Mouse (Mus musculus): ENCODE results near the gene Ptcd3. TPM values are rescaled to one million over a fixed set of nuclear protein-coding genes. Genes with fewer than 3 reads are reported as not detected.
"Not testable (repeated sequence)": the region's sequence is repeated elsewhere in the genome, so short reads cannot be mapped to it uniquely, and the experiment has no call there.

The Ptcd3 gene
- polyA plus RNA-seq (2012; rRNA removed), result 12.4 and 14.4 TPM in 2 replicates

DNA sequence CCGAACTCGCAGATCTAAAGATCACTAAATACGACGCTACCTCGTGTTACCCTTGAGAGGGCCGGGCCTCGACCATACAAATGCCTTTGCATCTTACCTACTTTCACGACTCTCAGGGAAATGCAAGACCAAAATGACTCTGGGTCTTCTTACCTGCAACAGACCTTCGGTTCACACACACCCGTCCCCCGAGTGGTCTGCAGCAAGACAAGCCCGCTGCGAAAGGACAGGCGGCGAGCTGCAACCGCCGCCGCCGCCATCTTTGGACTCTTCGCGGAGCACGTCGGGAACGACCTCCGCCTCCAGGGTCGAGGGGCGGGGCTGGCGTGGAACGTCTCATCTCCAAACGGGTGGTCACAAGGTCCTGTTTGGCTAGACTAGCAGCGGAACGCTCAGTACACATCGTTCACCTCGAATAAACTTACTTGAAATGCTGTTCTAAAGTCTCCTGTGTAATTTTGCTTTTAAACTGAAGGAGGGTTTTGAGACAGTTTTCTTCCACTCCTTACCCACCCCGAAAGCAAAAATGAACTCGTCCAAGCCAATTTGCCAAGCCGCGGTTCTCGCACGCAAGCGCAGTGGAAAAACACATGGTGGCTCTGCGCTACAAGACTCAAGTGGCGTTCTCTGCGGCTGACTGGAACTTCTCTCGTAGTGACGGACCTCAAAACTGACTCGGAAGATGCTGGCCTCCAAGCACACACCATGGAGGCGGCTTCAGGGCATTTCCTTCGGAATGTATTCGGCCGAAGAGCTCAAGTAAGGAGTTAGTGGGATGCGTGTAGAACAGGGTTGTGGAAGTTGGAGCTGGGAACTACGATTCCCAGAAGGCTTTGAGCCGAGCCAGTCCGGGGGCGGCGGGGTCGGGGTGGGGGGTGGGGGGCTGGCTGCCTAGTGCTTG, at the start of gene Ptcd3, which contains the start of gene Polr1a:
Gene Ptcd3, minus strand, starts transcription at position 270 of the 901 bp plus-strand sequence.
Gene Polr1a, plus strand, starts transcription at position 573 of the 901 bp plus-strand sequence.
- peak; percentile 69 for DNase-seq (ENCODE audit: low read depth)

DNA sequence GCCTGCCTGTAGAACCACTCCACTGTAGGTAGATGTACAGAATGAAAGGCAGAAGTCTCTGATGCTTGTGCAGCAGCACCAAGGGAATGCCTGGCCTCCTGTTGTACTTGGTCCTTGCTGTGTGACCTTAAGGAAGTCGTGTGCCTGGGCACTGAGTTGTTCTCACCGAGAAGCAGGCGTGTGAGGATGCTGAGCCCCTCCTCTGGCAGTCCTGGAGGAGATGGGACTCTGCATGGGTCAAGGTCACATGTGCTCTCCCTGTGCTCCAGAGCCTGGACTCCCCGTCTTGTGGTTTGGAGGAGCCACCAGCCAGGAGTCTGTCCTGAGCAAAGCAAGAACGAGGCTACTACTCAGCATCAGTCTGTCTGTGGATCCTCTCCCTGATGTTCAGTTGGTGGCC, 42.6 kb upstream of the Ptcd3 start:
- DNase-seq (ENCODE audit: low read depth), result no peak

- no peak for DNase-seq (ENCODE audit: low read depth)
These were observed 42.0 kb upstream of the Ptcd3 start for GRCm38 (mm10) chr6:71950592-71950991.

DNA sequence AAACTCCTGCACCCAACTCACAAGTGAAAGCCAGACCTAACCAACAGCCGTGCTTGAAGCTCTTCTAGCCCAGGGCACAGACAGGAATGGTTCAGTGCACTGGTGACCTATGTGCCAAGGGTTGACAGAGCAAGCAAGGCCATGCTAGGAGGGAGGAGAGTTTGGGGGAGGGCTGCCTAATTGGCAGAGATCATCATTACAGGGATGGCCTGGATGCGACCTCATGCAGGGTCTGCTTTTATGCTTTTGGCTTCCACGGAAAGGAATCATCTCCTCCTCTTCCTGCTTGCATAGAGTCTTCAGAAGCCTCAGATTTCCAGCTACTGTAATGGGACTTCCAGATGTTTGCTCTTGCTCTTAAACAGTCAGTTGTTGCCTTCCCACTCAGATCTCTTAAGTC, 41.2 kb upstream of the Ptcd3 start:
- DNase-seq (ENCODE audit: low read depth), result no peak

- no peak for DNase-seq (ENCODE audit: low read depth)
These were observed 37.6 kb upstream of the Ptcd3 start for GRCm38 (mm10) chr6:71946121-71946520.

GRCm38 (mm10) chr6:71945101-71945500, 36.6 kb upstream of the Ptcd3 start:
- no peak for DNase-seq (ENCODE audit: low read depth)

- no peak for DNase-seq (ENCODE audit: low read depth)
These were observed 32.4 kb upstream of the Ptcd3 start for GRCm38 (mm10) chr6:71940912-71941311.

GRCm38 (mm10) chr6:71935737-71936136, 27.2 kb upstream of the Ptcd3 start:
- no peak for DNase-seq (ENCODE audit: low read depth)

GRCm38 (mm10) chr6:71934081-71934556, 25.6 kb upstream of the Ptcd3 start:
- no peak for DNase-seq (ENCODE audit: low read depth)

DNA sequence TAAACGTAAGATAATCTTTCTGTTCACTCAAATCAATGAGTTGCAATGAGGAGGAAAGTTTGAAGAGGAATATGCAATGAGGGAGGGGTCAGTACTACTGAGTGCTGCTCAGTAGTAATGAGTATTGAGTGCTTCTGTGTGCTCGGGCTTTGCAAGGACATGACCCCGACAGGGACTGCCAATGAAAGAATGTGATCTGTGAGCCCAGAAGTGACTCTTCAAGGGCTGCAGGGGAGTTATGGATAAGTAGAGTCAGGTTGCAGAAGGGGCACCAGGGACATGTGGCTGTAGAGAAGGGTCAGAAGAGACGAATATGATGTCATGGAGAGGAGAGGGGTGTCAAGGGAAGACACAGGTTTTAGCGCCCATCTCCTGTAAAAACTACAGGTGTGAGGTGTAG, 23.8 kb upstream of the Ptcd3 start:
- no peak for DNase-seq (ENCODE audit: low read depth)

DNA sequence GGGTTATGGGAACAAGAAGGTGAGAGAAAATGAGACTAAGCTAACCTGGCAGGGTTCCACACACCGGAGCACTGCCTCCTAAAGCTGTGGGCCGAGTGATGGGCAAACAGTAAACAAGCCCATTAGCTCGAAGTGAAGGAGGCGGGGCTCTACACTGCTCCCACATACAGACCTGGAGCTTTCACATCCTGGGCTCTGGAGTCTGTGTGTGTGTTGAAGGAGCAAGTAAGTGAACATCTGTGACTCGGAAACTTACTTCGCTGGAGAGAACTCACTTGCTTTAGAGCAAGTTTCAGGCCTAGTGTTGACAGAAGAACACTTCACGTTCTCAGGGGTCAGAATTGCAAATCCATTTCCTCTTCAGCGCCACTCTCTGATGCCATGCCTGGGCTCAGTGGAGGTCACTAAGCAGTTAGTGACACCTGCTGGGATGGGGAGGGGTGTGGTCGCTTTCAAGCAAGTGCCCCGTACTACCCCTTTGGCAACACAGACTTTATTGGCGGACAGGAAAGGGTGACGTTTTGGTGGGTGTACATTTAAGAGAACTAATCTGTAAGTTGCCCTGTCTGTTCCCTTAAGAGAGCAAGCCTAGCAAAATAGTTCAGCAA, 22.4 kb upstream of the Ptcd3 start:
- no peak for DNase-seq (ENCODE audit: low read depth)

DNA sequence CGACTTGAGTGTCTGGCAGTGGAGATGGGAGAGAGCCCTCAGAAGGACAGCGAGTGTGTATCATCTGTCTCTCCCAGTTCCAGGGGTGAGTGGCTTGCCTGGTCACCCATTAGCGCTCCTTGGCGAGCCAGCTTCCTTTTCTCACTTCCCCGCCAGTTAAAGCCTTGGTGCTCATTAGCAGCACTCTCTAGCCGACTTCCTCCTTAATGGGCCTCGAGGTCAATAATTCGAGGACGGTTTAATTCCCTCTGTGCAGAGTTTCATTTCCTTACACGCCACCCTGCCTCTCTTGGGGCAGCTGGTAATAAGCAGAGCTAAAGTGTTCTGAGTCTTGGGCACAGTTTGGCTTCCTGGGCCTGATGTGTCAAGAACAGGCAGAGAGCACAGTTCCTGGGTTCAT, 21.5 kb upstream of the Ptcd3 start:
- no peak for DNase-seq (ENCODE audit: low read depth)

- DNase-seq (ENCODE audit: low read depth), result no peak
These were observed 19.4 kb upstream of the Ptcd3 start for GRCm38 (mm10) chr6:71927911-71928310.

DNA sequence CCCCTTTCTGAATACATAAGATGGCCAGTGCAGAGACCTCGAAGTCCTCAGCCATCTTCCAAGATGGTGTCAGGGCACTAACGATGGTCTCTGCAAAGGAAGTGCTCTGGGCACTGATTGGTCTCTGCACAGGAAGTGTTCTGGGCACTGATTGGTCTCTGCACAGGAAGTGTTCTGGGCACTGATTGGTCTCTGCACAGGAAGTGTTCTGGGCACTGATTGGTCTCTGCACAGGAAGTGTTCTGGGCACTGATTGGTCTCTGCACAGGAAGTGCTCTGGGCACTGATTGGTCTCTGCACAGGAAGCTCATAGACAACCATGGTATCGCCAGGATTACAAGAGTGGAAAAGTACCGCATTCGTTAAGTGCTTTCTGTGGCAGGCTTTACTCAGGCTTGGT, 16.7 kb upstream of the Ptcd3 start:
- not testable (repeated sequence) for DNase-seq (ENCODE audit: low read depth)

- no peak for DNase-seq (ENCODE audit: low read depth)
These were observed 12.2 kb upstream of the Ptcd3 start for GRCm38 (mm10) chr6:71920752-71921151.

- no peak for DNase-seq (ENCODE audit: low read depth)
These were observed 3.3 kb upstream of the Ptcd3 start for GRCm38 (mm10) chr6:71911686-71912450.

DNA sequence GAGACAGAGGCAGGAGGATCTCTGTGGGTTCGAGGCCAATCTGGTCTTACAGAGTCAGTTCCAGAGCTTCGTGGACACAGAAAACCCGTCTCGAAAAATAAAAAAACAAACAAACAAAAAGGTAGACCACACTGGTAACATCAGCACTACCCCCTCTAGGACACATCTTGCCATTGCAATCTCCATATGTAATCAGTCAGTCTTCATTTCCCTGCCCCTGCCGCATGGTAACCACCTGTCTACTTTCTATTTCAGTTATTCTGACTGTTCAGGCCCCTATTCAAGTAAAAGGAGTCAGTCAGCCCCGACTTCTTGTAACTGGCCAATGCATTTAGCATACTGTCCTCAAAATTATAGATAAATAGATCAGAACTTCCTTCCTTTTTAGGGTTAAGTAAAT, 1.3 kb upstream of the Ptcd3 start:
- no peak for DNase-seq (ENCODE audit: low read depth)

DNA sequence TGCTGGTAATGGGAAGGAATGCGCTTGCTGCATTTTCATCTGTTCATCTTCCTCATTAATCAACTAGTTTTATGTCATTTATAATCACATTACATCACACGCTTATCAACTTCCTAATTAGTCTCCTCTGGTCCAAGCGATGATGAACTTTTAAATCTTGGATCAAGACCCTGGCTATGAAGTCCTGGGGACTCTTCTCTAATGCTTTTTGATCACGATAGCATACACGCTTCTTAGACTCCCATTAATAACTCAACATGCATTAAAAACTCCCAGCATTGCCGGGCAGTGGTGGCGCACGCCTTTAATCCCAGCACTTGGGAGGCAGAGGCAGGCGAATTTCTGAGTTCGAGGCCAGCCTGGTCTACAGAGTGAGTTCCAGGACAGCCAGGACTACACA, 834 bp upstream of the Ptcd3 start:
- no peak for DNase-seq (ENCODE audit: low read depth)

GRCm38 (mm10) chr6:71907702-71908235, 781 bp downstream of the Ptcd3 start:
- no peak for DNase-seq (ENCODE audit: low read depth)

GRCm38 (mm10) chr6:71893263-71893662, 15.3 kb downstream of the Ptcd3 start:
- no peak for DNase-seq (ENCODE audit: low read depth)

DNA sequence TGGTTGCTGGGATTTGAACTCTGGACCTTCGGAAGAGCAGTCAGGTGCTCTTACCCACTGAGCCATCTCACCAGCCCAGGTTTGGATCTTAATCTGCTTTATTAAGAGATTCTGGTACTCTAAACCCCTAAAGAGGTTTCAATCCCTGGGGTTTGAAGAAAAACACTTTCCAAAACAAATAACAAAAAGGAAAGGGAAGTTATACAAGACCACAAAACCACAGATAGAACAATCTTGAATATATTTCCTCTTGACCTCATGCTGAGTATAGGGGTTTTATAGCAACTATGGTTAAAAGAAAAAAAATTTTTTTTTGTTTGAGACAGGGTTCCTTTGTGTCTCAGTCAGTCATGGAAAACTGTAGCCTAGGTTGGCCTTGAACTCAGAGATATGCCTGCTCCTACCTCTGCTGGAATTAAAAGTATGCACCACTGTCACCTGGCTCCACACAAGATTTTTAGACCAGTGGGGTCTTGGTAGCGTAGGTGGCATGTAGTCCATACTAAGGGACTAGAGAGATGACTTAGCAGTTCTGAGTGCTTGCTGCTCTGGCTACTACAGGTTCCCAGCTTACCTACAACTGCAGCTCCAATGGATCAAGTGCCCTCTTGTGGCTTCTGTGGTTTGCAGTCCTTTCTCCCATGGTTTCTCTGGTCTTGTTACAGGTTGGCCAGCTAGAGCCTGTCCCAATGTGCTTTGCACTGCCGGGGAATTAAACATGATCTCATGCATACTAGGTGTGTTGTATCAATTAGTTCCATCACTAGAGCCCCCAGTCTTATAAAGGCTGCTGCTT, 30.4 kb downstream of the Ptcd3 start:
- no peak for DNase-seq (ENCODE audit: low read depth)
